Mouse (Mus musculus) activated CD4-positive, CD25-positive, alpha-beta regulatory T cell (primary cell): ENCODE measurements around the gene Ncs1. TPM values are rescaled to one million over a fixed set of nuclear protein-coding genes. Genes with fewer than 3 reads are reported as not detected.

Experiments
- polyA plus RNA-seq, 2 experiments: library from polyadenylated mRNA; unstranded; fragments of 100-300 nt; shearing (Covaris generic); gene quantifications; one replicate each; pipeline ENCODE4 v1.2.1; 2017

Gene Ncs1
- polyA plus RNA-seq, result under 1 TPM; 0.24 to 0.87 TPM

DNA sequence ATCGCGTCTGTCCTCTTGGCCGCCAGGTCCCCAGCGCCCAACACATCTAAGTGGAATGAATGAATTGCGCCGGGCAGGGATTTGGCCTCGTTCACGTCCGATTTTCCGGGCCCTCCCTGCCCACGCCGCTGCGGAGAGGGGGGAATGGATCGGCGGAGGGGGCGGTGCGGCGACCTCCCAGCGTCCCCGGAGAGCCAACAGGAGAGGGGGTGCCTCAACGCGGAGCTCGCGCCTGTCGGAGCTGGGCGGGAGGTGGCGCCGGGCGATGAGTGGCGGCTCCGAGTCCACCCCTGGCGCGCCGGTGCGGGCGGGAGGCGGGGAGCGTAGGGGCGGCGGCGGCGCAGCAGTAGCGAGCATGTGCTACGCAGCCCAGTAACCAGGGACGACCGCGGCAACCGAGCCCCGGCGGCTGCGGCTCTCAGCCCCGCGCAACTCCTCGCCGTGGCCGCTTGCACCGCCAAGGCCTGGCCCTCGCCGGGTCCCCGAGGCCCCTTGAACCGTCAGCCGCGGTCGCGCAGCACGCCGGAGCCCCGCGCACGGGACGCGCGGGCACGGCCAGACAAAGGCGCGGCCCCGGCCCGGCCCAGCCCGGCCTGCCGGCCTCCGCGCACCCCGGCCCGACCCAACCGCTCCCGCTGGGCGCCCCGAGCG lies at the start of gene Ncs1:
TSS of gene Ncs1 (plus strand) at position 333 of the 651 bp plus-strand sequence.

DNA sequence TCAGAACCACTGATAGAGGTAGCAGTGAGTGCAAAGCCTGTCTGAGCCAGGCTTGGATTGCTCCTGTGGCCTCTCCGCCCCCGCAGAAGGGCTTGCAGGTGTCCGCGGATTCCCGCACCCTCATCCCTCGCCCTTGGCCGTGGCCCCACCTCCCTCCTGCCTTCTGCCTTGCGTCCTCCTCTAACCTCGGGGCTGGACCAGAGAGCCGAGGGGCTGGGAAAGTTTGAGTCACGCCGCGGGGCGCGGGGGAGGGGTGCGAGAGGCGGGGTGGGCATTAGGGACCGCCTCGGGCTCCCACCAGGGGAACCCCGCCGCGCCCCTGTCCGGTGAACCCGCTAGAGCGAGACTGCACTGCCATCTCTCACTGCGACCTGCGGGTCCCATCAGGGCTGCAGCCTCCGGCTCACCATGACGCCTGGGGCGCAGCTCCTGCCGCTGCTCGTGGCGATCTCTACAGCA lies 68.4 kb downstream of the Ncs1 start, which contains the start of gene Hmcn2:
TSS of gene Hmcn2 (plus strand) at position 409 of the 459 bp plus-strand sequence.

Other genes starting within 250 kb of the Ncs1 start
- 100 to 1,000 TPM in 1 of 2 experiments, 10 to 100 TPM in 1; 93.4 to 165 TPM for gene Fnbp1, start 103.8 kb upstream of the Ncs1 start, polyA plus RNA-seq
- 10 to 100 TPM; 45.6 to 75.9 TPM for gene Gpr107, start 93.5 kb upstream of the Ncs1 start, polyA plus RNA-seq
- 1 to 10 TPM in 1 of 2 experiments, under 1 TPM in 1; 0.16 to 2.1 TPM for gene Hmcn2, start 68.6 kb downstream of the Ncs1 start, polyA plus RNA-seq
- 100 to 1,000 TPM in 1 of 2 experiments, 10 to 100 TPM in 1; 73.6 to 220 TPM for gene Ass1, start 224.4 kb downstream of the Ncs1 start, polyA plus RNA-seq